Mouse (Mus musculus) embryonic facial prominence, embryonic 10.5 days (tissue): ENCODE results near the gene Gm3159. TPM values are rescaled to one million over a fixed set of nuclear protein-coding genes. Genes with fewer than 3 reads are reported as not detected.
"Not testable (repeated sequence)": the region's sequence is repeated elsewhere in the genome, so short reads cannot be mapped to it uniquely, and the experiment has no call there.

ENCODE experiments used
- DNase-seq: peaks from one replicate; pipeline ENCODE4 v3.0.0-alpha.2; 2017; ENCODE audit warnings: low spot score
- H3K27ac ChIP-seq: fragments of 300-500 bp; sonication (generic); replicated peaks from 2 replicates; pipeline ENCODE4 v1.5.1; 2016; ENCODE audit warnings: mild to moderate bottlenecking
- H3K27me3 ChIP-seq: fragments of 300-500 bp; sonication (generic); replicated peaks from 2 replicates; pipeline ENCODE4 v1.6.1; 2016; ENCODE audit warnings: low read depth, mild to moderate bottlenecking; ENCODE audit not compliant: poor library complexity, severe bottlenecking
- H3K36me3 ChIP-seq: fragments of 300-500 bp; sonication (generic); replicated peaks from 2 replicates; pipeline ENCODE4 v1.6.1; 2016; ENCODE audit warnings: mild to moderate bottlenecking, moderate library complexity
- H3K4me1 ChIP-seq: fragments of 300-500 bp; sonication (generic); 2 replicates; pipeline ENCODE4 v1.6.1; 2016
- H3K4me3 ChIP-seq: fragments of 300-500 bp; sonication (generic); 2 replicates; pipeline ENCODE4 v1.5.1; 2016; ENCODE audit warnings: mild to moderate bottlenecking, moderate library complexity
- H3K9me3 ChIP-seq: fragments of 300-500 bp; sonication (generic); 2 replicates; pipeline ENCODE4 v1.6.1; 2016; ENCODE audit warnings: mild to moderate bottlenecking
- WGBS: fragments of 180-500 bp; shearing (Covaris S2); methylation state at CpG from one replicate; pipeline ENCODE4 v1.1.7; 2016; 5-methylcytosine and 5-hydroxymethylcytosine counted together
- polyA plus RNA-seq: library from polyadenylated mRNA; unstranded; fragments of >200 nt; fragmentation: Nextera tagmentation; extraction: Ambion mirVana; gene quantifications from 2 replicates; pipeline ENCODE4 v1.2.1, GENCODE M21; 2016

Gm3159 gene
- polyA plus RNA-seq: not detected in 2 replicates

DNA sequence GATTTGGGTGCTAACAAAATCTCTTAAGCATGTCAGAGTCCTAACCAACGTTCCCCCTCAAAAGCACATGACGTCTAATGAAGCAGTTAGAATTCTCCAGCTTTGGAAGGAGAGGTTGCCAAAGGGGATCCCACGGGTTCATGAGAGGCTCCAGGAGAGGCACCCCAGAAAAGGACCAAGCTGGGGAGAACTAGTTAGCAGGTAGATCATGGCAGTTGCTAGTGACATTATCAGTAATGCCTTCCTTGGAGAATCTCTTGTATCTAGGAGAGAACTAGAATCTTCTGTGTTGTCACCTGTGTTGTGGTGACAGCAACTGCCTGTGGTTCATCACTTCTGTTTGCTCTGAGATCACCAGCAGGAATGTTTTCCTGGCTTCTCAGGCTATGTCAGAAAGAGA, at the start of gene Gm3159:
Gm3159 (plus strand) TSS at position 301 of the 400 bp plus-strand sequence.
- WGBS: 78% methylated on average over 3 of the region's 3 CpGs

DNA sequence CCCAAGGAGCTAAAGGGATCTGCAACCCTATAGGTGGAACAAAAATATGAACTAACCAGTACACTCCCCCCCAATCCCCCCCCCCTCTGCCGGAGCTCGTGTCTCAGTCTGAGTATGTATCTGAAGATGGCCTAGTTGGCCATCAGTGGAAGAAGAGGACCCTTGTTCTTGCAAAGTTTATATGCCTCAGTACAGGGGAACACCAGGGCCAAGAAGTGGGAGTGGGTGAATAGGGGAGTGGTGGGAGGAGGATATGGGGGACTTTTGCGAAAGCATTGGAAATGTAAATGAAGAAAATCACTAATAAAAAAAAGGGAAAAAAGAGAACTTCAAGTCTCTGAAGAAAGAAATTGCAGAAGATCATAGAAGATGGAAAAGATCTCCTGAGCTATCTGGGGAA, 28.3 kb upstream of the Gm3159 start:
- H3K27ac ChIP-seq, H3K27me3 ChIP-seq, DNase-seq, H3K4me3 ChIP-seq, H3K36me3 ChIP-seq, H3K4me1 ChIP-seq, H3K9me3 ChIP-seq: not testable (repeated sequence)
- 92% methylated on average over 3 of the region's 3 CpGs for WGBS

More for the DNA sequence above, at the start of gene Gm3159:
- not testable (repeated sequence) for H3K4me1 ChIP-seq, H3K27ac ChIP-seq, DNase-seq, H3K36me3 ChIP-seq, H3K9me3 ChIP-seq, H3K27me3 ChIP-seq, H3K4me3 ChIP-seq

DNA sequence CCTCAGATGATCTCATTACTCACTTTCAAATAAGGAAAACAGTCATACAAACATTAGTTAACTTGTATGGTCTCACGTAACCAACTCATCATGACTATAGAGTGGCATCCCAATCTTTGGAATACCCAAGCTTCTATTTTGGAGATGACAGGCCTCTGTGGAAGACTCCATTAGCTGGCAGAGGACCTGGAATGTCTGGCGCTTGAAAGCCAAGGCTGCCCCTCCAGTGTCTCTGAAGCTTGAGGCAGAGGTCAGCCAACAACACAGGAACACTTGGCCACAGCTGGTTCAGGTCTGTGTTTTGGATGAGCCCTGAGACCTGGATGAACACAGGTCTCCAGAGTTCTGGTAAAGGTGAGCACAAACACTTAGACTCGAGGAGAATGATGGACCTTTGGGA, 27.6 kb upstream of the Gm3159 start:
- not testable (repeated sequence) for H3K4me3 ChIP-seq, H3K9me3 ChIP-seq, H3K27me3 ChIP-seq, H3K36me3 ChIP-seq, DNase-seq, H3K27ac ChIP-seq, H3K4me1 ChIP-seq
- WGBS: 83% methylated on average over 3 of the region's 3 CpGs

DNA sequence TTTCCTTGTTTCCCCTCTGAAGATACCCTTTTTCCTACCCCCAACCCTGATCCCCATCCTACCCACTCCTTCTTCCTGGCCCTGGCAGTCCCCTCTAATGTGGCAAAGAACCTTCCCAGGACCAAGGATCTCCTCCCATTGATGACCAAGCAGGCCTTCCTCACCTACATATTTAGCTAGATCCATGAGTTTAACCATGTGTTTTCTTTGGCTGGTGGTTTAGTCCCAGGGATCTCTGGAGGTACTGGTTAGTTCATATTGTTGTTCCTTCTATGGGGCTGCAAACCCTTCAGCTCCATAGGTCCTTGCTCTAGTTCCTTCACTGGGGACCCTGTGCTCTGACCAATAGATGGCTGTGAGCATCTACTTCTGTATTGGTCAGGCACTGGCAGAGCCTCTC, 19.5 kb upstream of the Gm3159 start:
- H3K4me1 ChIP-seq, H3K27me3 ChIP-seq, DNase-seq, H3K36me3 ChIP-seq, H3K27ac ChIP-seq, H3K4me3 ChIP-seq, H3K9me3 ChIP-seq: not testable (repeated sequence)

DNA sequence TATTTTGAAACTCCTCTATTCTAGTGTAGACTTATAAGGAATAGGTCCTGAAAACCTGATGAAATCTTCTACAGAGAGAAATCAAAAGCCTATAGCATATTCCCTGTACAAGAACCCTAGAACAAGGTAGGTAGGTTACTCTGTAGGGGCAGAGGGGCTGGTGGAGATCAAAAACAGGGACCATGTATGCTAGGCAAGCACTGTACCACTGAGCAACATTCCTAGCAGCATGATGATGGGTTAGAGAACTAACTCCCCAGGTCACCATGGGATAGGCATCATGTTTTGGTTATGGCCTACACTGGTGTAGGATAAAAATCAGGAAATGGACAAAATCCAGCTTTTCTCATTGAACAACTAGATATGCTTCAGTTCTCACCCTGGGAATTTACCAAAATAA, 11.7 kb upstream of the Gm3159 start:
- not testable (repeated sequence) for H3K4me3 ChIP-seq, H3K27ac ChIP-seq, DNase-seq, H3K4me1 ChIP-seq, H3K36me3 ChIP-seq, H3K27me3 ChIP-seq, H3K9me3 ChIP-seq

DNA sequence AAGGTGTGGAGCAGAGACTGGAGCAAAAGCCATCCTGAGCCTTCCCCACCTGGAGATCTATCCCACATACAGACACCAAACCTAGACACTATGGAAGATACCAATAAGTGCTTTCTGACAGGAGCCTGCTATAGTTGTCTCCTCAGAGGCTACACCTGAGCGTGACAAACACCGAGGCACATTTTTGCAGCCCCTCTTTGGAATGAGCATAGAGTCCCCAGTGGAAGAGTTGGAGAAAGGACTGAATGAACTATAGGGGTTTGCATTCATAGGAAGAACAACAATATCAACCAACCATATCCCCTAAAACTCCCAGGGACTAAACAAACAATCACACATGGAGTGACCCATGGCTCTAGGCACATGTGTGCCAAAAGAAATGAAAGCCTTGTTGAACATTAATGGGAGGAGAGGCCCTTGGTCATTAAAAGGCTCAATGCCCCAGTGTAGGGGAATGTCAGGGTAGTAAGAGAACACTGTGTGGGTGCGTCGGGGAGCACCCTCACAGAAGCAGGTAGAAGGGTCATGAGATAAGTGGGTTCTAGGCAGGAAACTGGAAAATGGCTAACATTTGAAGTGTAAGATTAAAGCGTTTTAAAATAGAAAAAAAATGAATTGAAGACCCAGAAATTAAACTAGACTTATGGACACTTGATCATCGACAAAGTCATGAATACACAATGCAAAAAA, 4.3 kb upstream of the Gm3159 start:
- not testable (repeated sequence) for H3K36me3 ChIP-seq

DNA sequence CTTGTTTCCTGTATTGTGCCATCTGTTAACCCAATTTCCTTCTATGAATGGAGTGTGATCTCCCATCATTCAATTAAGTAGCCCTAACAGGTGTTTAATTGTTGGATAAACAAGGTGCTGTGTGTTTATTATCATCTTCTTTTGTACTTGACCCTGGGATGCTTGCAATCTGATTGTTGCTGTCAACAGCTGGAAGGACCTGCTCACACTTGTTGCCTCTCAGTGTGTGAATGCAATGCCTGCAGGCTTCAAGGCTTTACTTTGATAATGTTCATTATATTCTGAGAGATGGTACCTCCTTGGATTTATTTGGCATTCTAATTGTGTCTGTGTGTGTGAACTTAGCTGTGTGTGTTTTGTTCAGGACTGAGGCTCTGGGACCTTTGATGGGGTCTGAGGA, 1.3 kb downstream of the Gm3159 start:
- H3K36me3 ChIP-seq, H3K9me3 ChIP-seq, DNase-seq, H3K4me1 ChIP-seq, H3K27me3 ChIP-seq, H3K4me3 ChIP-seq, H3K27ac ChIP-seq: not testable (repeated sequence)

More for the DNA sequence above, 4.3 kb upstream of the Gm3159 start:
- H3K27ac ChIP-seq, H3K4me1 ChIP-seq, H3K27me3 ChIP-seq, H3K4me3 ChIP-seq, DNase-seq, H3K9me3 ChIP-seq: not testable (repeated sequence)
- WGBS: 87% methylated on average over 5 of the region's 6 CpGs

DNA sequence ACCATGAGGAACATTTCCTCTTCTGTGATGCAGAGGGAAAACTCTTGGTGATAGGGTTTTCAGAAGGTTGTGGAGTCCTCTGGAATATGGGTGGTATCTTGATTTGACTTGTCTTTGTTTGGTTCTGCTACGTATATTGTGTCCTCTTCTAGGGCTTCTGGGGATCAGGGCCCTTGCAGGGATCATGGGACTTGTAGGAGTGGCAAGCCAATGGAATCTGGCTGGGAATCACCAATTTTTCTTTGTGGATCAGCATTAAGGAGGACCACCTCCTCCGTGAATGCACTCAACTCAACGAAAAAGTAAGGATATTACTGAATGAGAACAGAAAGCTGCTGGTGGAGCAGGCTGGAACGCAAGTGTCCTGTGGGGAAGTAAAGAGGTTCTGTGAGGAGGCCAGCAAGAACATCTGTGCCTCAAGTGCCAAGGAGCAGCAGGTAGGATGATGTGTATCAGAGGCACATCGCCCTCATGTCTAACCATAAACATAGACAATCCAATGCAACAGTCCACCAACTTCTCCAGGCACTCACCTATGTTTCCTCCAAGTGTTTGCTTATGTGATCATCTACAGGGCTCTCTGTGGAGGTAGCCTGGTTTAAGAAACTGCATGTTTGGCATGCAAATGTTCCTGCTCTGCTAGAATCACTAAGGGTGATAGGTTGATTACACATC, 2.9 kb downstream of the Gm3159 start:
- not testable (repeated sequence) for H3K27me3 ChIP-seq, H3K27ac ChIP-seq, DNase-seq, H3K4me3 ChIP-seq, H3K4me1 ChIP-seq, H3K9me3 ChIP-seq, H3K36me3 ChIP-seq
- 86% methylated on average over 5 of the region's 5 CpGs for WGBS

DNA sequence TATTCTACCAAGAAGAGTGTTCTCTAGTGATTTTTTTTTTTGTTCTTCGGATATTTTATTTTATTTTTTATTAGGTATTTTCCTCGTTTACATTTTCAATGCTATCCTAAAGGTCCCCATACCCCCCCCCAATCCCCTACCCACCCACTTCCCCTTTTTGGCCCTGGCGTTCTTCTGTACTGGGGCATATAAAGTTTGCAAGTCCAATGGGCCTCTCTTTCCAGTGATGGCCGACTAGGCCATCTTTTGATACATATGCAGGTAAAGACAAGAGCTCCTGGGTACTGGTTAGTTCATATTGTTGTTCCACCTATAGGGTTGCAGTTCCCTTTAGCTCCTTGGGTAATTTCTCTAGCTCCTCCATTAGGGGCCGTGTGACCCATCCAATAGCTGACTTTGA, 3.9 kb downstream of the Gm3159 start:
- not testable (repeated sequence) for H3K4me1 ChIP-seq, DNase-seq, H3K27me3 ChIP-seq, H3K36me3 ChIP-seq, H3K27ac ChIP-seq, H3K9me3 ChIP-seq, H3K4me3 ChIP-seq
- 79% methylated on average over 5 of the region's 5 CpGs for WGBS

DNA sequence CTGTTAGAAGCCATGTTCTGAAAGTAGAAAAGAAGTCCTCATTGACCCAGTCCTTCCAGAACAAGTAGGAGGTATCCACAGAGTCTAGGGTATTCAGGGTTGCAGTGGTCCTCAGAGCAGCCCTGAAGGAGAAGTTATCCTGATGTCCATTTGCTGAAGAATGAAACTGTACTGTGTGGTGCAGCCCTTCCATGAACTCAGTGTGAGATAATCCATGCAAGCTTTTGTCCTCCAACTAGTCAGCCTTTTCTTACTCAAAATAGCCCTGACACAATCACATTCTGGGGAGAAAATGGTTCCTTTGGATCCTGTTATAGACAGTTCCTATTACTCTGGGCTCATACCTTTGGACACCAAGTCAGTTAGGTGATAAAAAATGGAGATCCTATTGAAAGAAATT, 6.5 kb downstream of the Gm3159 start:
- H3K4me3 ChIP-seq, DNase-seq, H3K4me1 ChIP-seq, H3K27ac ChIP-seq, H3K36me3 ChIP-seq, H3K27me3 ChIP-seq, H3K9me3 ChIP-seq: not testable (repeated sequence)

DNA sequence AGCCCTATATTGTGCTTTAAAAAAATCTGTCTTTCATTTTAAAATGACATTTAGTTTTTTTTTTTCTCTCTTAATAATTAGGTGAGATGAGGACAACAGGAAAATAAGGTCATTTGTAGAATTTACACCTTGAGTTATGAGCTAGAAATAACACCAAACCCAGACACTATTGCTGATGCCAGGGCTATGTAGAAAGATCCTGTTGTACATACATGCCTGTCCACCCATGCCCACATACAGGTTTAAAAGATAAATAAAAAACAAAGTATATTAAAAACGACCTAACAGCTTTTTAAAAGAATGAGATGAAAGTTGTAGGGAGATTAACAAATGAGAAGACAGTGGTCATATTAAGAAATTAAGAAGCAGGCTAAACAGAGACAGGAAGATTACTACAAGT, 12.6 kb downstream of the Gm3159 start:
- not testable (repeated sequence) for H3K27me3 ChIP-seq, H3K4me3 ChIP-seq, DNase-seq, H3K9me3 ChIP-seq, H3K4me1 ChIP-seq, H3K27ac ChIP-seq, H3K36me3 ChIP-seq
- 57% methylated on average over 1 of the region's 1 CpGs for WGBS

DNA sequence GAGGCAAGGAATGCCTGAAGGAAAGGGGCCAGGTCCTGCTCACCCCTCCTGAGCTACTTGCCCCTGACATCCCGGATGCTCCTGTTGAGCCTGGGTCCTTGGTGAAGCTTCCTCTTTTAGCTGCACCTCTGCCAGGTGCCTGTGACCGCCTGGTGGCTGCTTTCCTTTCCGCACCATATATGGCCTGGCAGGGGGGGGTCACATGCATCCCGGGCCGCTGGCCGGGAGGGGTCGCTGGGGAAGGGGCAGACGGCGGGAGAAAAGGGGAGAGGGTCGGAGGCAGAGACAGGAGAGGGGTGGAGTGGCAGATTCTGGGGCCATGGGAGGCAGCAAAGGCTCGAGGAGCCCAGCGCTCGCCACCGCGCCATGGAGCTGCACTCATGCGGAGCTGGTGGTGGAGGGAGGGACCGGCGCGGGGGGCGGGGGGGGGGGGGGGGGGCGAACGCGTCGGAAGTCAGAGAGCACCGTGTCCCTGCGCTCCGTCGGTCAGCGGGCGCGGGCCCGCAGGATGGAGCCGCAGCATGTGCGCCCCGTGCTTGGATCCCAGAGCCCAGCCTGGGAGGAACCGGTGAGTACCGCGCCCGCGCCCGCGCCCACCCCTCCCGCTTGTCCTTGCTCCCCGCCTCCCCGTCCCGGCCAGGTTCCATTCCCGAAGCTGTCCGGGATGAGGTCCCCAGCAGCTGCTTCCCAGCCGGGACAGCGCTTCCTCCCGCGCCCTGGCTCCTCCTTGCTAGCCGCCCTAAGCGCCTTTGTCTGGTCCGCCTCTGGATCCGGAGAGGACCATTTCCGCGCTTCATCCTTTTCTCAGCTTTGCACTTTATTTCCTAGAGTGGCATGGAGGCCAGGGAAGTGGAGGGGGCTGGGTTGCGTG, 17.9 kb downstream of the Gm3159 start, which contains the start of gene Gm3164:
Gm3164 (plus strand) TSS at position 484 of the 871 bp plus-strand sequence.
- peak; percentile 56 for DNase-seq
- not testable (repeated sequence) for H3K27me3 ChIP-seq, H3K4me1 ChIP-seq, H3K9me3 ChIP-seq, H3K36me3 ChIP-seq
- WGBS: under 1% methylated on average over 39 of the region's 59 CpGs
- Histone ChIP-seq H3K27ac (peak within 1 kb of the TSS; percentile 74), H3K4me3 (peak within 1 kb of the TSS; percentile 61)

DNA sequence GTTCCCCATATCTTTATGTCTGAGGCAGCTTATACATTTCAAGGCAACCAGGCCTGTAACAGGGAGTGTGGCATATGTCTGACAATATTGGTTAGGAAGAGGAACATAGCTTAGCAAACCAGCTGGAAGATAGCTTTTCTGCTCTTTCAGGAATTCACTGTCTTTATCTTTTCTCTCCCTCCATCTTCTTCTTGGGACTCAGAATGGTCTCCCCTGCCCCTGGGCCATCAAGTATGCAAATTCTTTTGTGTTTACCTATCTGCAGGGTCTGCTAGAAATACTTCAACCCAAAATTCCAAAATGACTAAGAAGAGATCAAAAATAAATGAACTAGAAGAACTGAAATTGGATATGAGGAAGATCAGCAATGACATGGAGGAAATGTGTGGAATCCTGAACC, 33.4 kb downstream of the Gm3159 start, which contains the start of gene Gm3173:
Gm3173 (plus strand) TSS at position 301 of the 400 bp plus-strand sequence.
- DNase-seq, H3K27ac ChIP-seq, H3K4me3 ChIP-seq, H3K27me3 ChIP-seq, H3K9me3 ChIP-seq, H3K36me3 ChIP-seq, H3K4me1 ChIP-seq: not testable (repeated sequence)
